Mouse (Mus musculus) midbrain, embryonic 10.5 days (tissue): Measurements from ENCODE around the gene Abcc6. TPM values are rescaled to one million over a fixed set of nuclear protein-coding genes. Genes with fewer than 3 reads are reported as not detected.
A peak's percentile ranks its signal among the peaks of the same experiment; 100 is the strongest.

ENCODE experiments used
- DNase-seq: peaks from one replicate; pipeline ENCODE4 v3.0.0-alpha.2; 2017; ENCODE audit warnings: low spot score
- H3K27ac ChIP-seq: fragments of 300-500 bp; sonication (generic); replicated peaks from 2 replicates; pipeline ENCODE4 v1.5.1; 2016; ENCODE audit warnings: mild to moderate bottlenecking
- H3K27me3 ChIP-seq: fragments of 300-500 bp; sonication (generic); 2 replicates; pipeline ENCODE4 v1.6.1; 2016; ENCODE audit warnings: low read depth, mild to moderate bottlenecking; ENCODE audit not compliant: poor library complexity, severe bottlenecking
- H3K36me3 ChIP-seq: fragments of 300-500 bp; sonication (generic); 2 replicates; pipeline ENCODE4 v1.6.1; 2016; ENCODE audit warnings: mild to moderate bottlenecking, moderate library complexity
- H3K4me1 ChIP-seq: fragments of 300-500 bp; sonication (generic); 2 replicates; pipeline ENCODE4 v1.6.1; 2016
- H3K4me3 ChIP-seq: fragments of 300-500 bp; sonication (generic); 2 replicates; pipeline ENCODE4 v1.5.1; 2016; ENCODE audit warnings: mild to moderate bottlenecking, moderate library complexity
- H3K9me3 ChIP-seq: fragments of 300-500 bp; sonication (generic); replicated peaks from 2 replicates; pipeline ENCODE4 v1.6.1; 2016; ENCODE audit warnings: mild to moderate bottlenecking
- WGBS: fragments of 180-500 bp; shearing (Covaris S2); methylation state at CpG from one replicate; pipeline ENCODE4 v1.1.7; 2016; 5-methylcytosine and 5-hydroxymethylcytosine counted together
- polyA plus RNA-seq: library from polyadenylated mRNA; unstranded; fragments of >200 nt; fragmentation: Nextera tagmentation; extraction: Ambion mirVana; gene quantifications from 2 replicates; pipeline ENCODE4 v1.2.1, GENCODE M21; 2016

Gene Abcc6
- polyA plus RNA-seq, 1 experiment from 2014 or later = 0.17 TPM

DNA sequence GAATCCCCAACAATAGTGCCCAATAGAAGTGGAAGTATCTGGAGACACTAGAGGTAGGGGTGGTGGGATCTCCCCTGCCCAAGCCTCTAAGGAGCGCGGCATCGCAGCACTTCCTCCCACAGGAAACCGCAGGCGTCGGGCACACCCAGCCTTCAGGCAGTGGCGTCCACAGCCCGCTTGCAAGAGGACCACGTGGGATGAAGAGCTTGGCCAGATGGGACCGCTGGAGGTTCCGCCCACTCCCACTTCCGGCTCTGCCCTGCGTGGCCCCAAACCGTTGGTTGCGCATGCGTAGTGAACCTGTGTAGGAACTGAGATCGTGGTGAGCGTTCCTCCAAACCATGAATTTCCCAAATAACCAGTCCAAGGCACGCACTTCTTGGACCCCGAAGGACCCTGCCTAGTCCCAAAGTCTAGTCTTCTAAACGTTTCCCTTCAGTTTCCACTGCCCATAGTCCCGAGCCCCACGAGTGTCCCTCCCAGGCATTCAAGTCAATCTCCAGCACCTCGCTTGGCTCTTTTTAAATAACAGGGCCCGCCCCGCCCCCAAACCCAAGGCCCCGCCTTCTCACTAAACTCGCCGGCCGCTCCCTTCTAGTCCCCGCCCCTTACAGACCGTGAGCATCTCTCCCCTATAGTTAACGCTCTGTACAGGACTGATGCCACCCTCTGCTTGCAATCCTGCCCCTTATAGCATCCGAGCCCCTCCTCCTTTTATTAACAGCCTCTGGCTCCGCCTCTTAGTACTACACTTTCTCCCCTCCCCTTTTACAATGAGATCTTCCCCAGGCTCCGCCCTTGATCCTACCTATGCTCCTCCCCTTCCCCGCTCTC lies 107.0 kb downstream of the Abcc6 start:
- Histone ChIP-seq H3K27ac (peak overlapping the region; percentile 85), H3K4me3 (peak overlapping the region; percentile 55), H3K4me1 (peaks cover 37% of the 10 kb centered on the region), H3K27me3 (peaks cover 45% of the 10 kb centered on the region), H3K9me3 (0 out of 2 replicates have a peak, but pooled peaks cover 2% of the 10 kb centered on the region), H3K36me3 (no peaks in the 10 kb centered on the region; the same call in 1 of the 2 replicates)
- peak; percentile 93 for DNase-seq
- 1% methylated on average over 37 of the region's 37 CpGs for WGBS

DNA sequence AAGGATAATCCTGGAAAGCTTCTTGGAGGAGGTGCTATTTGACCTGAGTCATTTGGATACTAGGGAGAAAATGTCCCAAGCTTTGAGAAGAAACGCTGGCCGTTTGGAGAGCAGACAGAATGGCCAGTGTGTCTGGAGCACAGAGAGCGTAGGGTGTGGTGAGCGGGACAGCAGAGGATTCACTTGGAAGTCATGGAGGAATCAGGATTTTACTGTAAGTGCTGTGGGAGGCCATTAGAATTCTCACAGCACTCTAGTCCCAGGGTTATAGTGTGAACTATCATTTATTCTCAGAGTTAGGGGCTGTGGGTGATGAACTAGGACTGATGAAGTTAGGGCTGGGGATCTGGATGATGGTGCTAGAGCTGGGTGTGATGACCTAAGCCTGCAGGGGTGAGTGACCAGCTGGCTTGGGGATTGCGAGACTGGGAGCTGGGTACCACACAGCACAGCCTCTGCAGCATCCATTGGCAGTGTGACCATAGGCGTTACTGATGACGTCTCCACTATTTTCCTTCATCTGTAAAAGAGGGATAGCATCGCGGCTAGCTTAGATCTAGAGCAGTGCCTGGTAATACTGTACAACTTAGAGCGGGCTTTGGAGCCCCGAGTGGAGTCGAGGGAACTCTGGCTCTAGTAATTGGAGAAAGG lies 108.0 kb downstream of the Abcc6 start:
- Histone ChIP-seq H3K36me3 (no peaks in the 10 kb centered on the region; the same call in 1 of the 2 replicates), H3K9me3 (no peaks in the 10 kb centered on the region), H3K27ac (peak overlapping the region; percentile 85), H3K4me3 (0 out of 2 replicates have a peak overlapping the region, but pooled peaks have one; percentile 55), H3K27me3 (peaks cover 35% of the 10 kb centered on the region), H3K4me1 (peaks cover 47% of the 10 kb centered on the region)
- 92% methylated on average over 12 of the region's 12 CpGs for whole genome bisulfite sequencing
- DNase-seq = no peak

- no peak for DNase-seq
- H3K36me3 ChIP-seq = no peaks in the 10 kb centered on the region
- H3K27me3 ChIP-seq = peaks cover 32% of the 10 kb centered on the region
- no peaks in the 10 kb centered on the region for H3K9me3 ChIP-seq
- H3K4me1 ChIP-seq = peaks cover 55% of the 10 kb centered on the region
- H3K4me3 ChIP-seq = 0 out of 2 replicates have a peak within 1 kb of the TSS, but pooled peaks have one; percentile 55
- H3K27ac ChIP-seq = peak within 1 kb of the TSS; percentile 85; the same call in 1 of the 2 replicates
- WGBS = 62% methylated on average over 9 of the region's 9 CpGs
Measured at GRCm38 (mm10) chr7:45921242-45921621, 108.9 kb downstream of the Abcc6 start, which contains the start of gene Emp3. Emp3 (minus strand) TSS chr7:45921404.

DNA sequence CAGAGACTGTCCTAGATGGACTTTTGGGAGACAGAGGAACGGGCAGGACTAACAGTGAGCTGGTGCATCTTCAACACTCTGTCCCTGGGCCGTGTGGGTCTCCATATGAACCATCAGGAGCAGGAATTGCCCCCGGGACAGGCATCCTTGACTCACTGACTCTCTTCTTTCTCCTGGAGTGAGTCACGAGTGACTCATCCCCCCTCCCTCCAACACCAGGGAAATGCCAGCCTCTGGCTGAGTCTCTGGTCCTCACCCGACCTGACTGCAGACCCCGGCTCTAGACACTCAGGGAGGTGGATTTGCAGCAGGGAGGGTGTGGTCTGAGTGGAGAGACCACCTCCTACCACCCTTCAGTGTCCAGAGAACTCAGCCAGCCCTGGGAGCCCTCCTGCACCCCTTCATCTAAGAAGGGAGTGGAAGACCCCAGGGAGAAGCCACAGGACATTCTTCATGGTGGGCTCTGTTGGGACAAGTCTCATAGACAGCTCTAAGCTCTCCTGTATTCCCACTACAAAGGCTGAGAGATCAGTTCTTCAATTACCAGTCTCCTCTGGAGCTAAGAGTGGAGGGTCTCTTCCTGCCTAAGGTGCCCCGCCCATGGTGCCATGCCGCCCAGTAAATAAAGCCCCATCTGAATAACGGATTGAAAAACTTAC lies 109.4 kb downstream of the Abcc6 start:
- Histone ChIP-seq H3K9me3 (no peaks in the 10 kb centered on the region), H3K4me3 (no peak overlapping the region), H3K27me3 (peaks cover 32% of the 10 kb centered on the region), H3K4me1 (peaks cover 59% of the 10 kb centered on the region), H3K36me3 (no peaks in the 10 kb centered on the region), H3K27ac (no peak overlapping the region)
- WGBS = 52% methylated on average over 9 of the region's 9 CpGs
- no peak for DNase-seq

DNA sequence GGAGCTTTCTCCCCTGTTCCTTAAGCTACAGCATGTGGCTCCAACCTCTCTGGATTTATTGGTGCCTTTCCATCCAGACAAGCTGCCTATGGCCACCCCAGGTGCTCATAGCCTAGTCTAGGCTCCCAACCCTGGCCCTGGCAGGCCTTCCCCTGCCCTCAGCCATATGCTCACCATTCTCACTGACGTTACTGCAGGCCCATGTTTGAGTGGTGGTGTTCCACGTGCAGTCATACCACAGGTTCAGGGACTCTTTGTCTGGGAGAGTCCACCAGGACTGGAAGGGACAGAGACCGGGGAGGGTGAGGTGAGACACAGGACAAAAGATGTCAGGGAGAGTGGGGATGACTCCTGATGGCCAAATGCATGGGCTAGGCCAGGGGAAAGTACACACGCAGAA lies 110.3 kb downstream of the Abcc6 start:
- peaks cover 59% of the 10 kb centered on the region for H3K4me1 ChIP-seq
- no peaks in the 10 kb centered on the region for H3K9me3 ChIP-seq
- no peak overlapping the region for H3K27ac ChIP-seq
- DNase-seq = no peak
- WGBS = 78% methylated on average over 4 of the region's 4 CpGs
- H3K36me3 ChIP-seq = no peaks in the 10 kb centered on the region
- peaks cover 32% of the 10 kb centered on the region for H3K27me3 ChIP-seq
- H3K4me3 ChIP-seq = no peak overlapping the region

GRCm38 (mm10) chr7:45919083-45919671 lies 110.9 kb downstream of the Abcc6 start:
- H3K4me1 ChIP-seq = peaks cover 54% of the 10 kb centered on the region
- H3K27ac ChIP-seq = no peak overlapping the region
- WGBS = 62% methylated on average over 14 of the region's 14 CpGs
- H3K36me3 ChIP-seq = no peaks in the 10 kb centered on the region
- H3K27me3 ChIP-seq = peaks cover 27% of the 10 kb centered on the region
- H3K9me3 ChIP-seq = no peaks in the 10 kb centered on the region
- H3K4me3 ChIP-seq = no peak overlapping the region
- DNase-seq = no peak

DNA sequence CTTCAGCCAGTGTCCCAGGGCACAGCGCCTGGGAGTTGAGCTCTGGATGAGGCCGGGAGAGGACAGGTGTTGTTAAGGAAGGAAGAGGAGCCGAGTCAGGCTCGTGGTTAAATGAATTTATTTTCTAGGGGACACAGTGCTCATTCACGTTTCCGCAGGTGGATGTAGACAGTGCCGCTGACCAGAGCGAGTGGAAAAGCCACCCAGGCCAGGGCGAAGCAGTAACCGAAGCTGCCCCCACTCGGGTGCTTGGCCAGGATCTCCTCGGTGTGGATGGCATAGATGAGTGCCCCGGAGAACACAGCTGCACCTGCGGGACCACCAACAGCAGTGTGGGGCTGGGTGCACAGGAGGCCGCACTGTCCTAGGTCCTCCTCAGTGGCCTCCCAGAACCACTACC lies 112.2 kb downstream of the Abcc6 start:
- Histone ChIP-seq H3K4me1 (peaks cover 43% of the 10 kb centered on the region), H3K36me3 (peaks cover 11% of the 10 kb centered on the region; the same call in 1 of the 2 replicates), H3K9me3 (no peaks in the 10 kb centered on the region), H3K27me3 (peaks cover 25% of the 10 kb centered on the region), H3K4me3 (0 out of 2 replicates have a peak overlapping the region, but pooled peaks have one; percentile 41), H3K27ac (peak overlapping the region; percentile 73; the same call in 1 of the 2 replicates)
- 88% methylated on average over 15 of the region's 15 CpGs for WGBS
- no peak for DNase-seq

Other genes with a start within 250 kb of the Abcc6 start
- gene Lmtk3, start 246.6 kb downstream of the Abcc6 start, polyA plus RNA-seq = 2.3 and 3.3 TPM in 2 replicates
- gene Sult2b1, start 245.6 kb downstream of the Abcc6 start, polyA plus RNA-seq = 1.1 and 1.5 TPM in 2 replicates
- gene Cyth2, start 215.7 kb downstream of the Abcc6 start, polyA plus RNA-seq = 153 and 183 TPM in 2 replicates
- gene Kcnj14, start 205.5 kb downstream of the Abcc6 start, polyA plus RNA-seq = 0.65 and 0.72 TPM in 2 replicates
- 95.8 and 119 TPM in 2 replicates for gene Grwd1, start 199.4 kb downstream of the Abcc6 start, polyA plus RNA-seq
- gene Kdelr1, start 157.5 kb downstream of the Abcc6 start, polyA plus RNA-seq = 36.1 and 39.0 TPM in 2 replicates
- 0.16 and 0.34 TPM in 2 replicates for gene Grin2d, start 151.9 kb downstream of the Abcc6 start, polyA plus RNA-seq
- gene Syngr4, start 133.6 kb downstream of the Abcc6 start, polyA plus RNA-seq = 1.5 and 1.7 TPM in 2 replicates
- gene Tmem143, start 133.4 kb downstream of the Abcc6 start, polyA plus RNA-seq = 4.4 and 5.1 TPM in 2 replicates
- gene Emp3, start 108.9 kb downstream of the Abcc6 start, polyA plus RNA-seq = 17.7 and 28.2 TPM in 2 replicates
- gene Ccdc114, start 106.2 kb downstream of the Abcc6 start, polyA plus RNA-seq = 4.8 and 5.3 TPM in 2 replicates
- gene Nomo1, start 3.4 kb upstream of the Abcc6 start, polyA plus RNA-seq = 29.9 and 31.0 TPM in 2 replicates
- gene Kcnj11, start 70.5 kb upstream of the Abcc6 start, polyA plus RNA-seq = 0.12 and 0.19 TPM in 2 replicates
- gene Abcc8, start 149.7 kb upstream of the Abcc6 start, polyA plus RNA-seq = 0.70 and 0.74 TPM in 2 replicates
- 3.7 and 4.3 TPM in 2 replicates for gene Ush1c, start 208.2 kb upstream of the Abcc6 start, polyA plus RNA-seq
- gene Otog, start 210.7 kb upstream of the Abcc6 start, polyA plus RNA-seq = 0.06 TPM in 1 of 2 replicates, not detected in the other